Mouse (Mus musculus) stomach, postnatal 0 days (tissue): ENCODE measurements around the gene Col6a6.

ENCODE experiments used
- CTCF ChIP-seq: IDR thresholded peaks from 2 replicates; pipeline ENCODE4 v1.5.1; 2016; ENCODE audit warnings: antibody characterized with exemption, low read depth, mild to moderate bottlenecking, moderate library complexity
- EP300 ChIP-seq: optimal IDR thresholded peaks from 2 replicates; pipeline ENCODE3; 2016; ENCODE audit warnings: antibody characterized with exemption

DNA sequence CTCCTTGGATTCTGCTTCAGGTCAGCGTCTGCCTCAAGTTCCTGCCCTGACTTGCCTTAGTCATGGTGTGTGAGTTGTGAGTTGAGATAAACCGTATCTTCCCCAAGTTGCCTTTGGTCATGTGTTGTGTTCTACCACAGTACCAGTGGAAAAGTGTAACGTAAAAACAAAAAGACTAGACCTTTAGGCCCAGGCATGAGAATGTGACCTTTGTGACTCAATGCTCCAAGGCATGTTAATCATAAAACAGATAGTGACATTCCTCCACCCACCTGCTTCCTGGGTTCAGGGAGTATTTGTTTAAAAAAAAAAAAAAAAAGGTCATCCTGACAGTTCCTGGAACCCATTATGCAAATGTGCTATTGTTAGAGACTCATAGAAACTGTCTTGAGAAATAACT is 82.1 kb downstream of the Col6a6 start:
- TF ChIP-seq CTCF = no peak
- no peak for TF ChIP-seq EP300
